ENCODE assay signal across 18 mouse cellular contexts in the genomic region with DNA sequence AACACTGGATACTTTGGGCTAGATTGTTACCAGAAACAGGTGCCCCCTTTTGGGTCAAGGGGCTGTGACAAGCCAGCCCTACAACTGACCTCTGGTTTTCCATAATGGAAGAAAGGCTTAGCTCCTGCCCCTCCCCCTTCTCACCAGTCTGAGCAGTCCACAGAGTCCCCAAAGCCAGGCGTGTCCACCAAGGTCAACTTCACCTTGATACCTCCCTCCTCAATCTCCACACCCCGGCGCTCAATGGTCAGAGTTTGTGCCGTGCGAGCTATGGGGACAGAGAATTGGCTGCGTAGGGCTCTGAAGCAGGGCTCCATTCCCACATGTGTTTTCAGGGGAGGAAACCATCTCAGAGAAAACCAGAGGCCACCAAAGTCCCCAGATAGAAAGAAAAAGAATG. TPM values are rescaled to one million over a fixed set of nuclear protein-coding genes. Genes with fewer than 3 reads are reported as not detected.
DNase-seq lines count a peak whose midpoint lies in the region; ATAC-seq and TF ChIP-seq lines count a peak whose summit lies in the region.
"Had no signal": no experiment of that assay in that cellular context is flagged by ENCODE, and none has a peak within 500 bp of the region (broad histone marks: within the 10 kb centered on the region; RNA-seq: fewer than 3 reads in every experiment).

No protein-coding gene starts in this region.

- in situ Hi-C loops in CH12.LX (cut with MboI; ENCODE audit: low pct_ligation_motif_present, low pct_unique_long_range_greater_than_20kb, low sequenced_read_pairs), result no loop called here

- TF ChIP-seq CTCF in CH12.LX (conservative IDR thresholded peaks at IDR 0.05 in 1 of 2, IDR thresholded peaks at IDR 0.05 in 1 of 2; ENCODE audit: low read depth in 2 of 2, low read length in 2 of 2), result no peak
- no peak for TF ChIP-seq CTCF in layer of hippocampus, adult 2 months (conservative IDR thresholded peaks at IDR 0.05)
- TF ChIP-seq CTCF in gastrocnemius, adult 2 months (IDR thresholded peaks at IDR 0.05), result no peak

- no peak for DNase-seq in heart, adult 9 months (ENCODE audit: low spot score in 2 of 2)
- DNase-seq in A20 (ENCODE audit: low read depth, low spot score), result peak; percentile 39
- DNase-seq in CH12.LX (ENCODE audit: extremely low read depth), result no peak
- DNase-seq in layer of hippocampus, adult 2 months (ENCODE audit: low spot score in 2 of 2), result no peak
- no peak for DNase-seq in gastrocnemius, adult 2 months
- DNase-seq: adrenal gland, adult 8-10 months; cerebellum, adult 18-20 months; kidney, adult 8-10 months; kidney, postnatal 4 days; layer of hippocampus, postnatal 36 days; lung, embryonic 14.5 days had no signal

- H3K4me3 ChIP-seq in heart, embryonic 16.5 days (ENCODE audit: low read length), result peak overlapping the region; percentile 33
- peak overlapping the region; percentile 67 to 80 (median 70) for H3K4me3 ChIP-seq in CH12.LX (replicated peaks in 1 of 3; ENCODE audit: low read depth in 2 of 3, low read length in 2 of 3, poor library complexity in 1 of 3)
- peak overlapping the region; percentile 23; the same call in 1 of the 2 replicates for H3K4me3 ChIP-seq in liver, embryonic 12.5 days
- H3K4me3 ChIP-seq in layer of hippocampus, adult 2 months, result no peak overlapping the region
- H3K4me3 ChIP-seq in gastrocnemius, adult 2 months, result no peak overlapping the region
- H3K4me3 ChIP-seq: embryonic facial prominence, embryonic 13.5 days; limb, embryonic 10.5 days had no signal

- no peak for ATAC-seq in heart, embryonic 16.5 days (replicated peaks; ENCODE audit: extremely low read depth, insufficient read depth, low FRiP score)
- ATAC-seq in liver, embryonic 12.5 days, result no peak
- ATAC-seq: hindbrain, embryonic 16.5 days; midbrain, embryonic 16.5 days had no signal

- intact Hi-C loops in gastrocnemius, adult 2 months (cut with DNase I), result no loop called here

- peak overlapping the region; percentile 64 for H3K9ac ChIP-seq in heart, embryonic 16.5 days (ENCODE audit: low read length)
- peak overlapping the region; percentile 62 for H3K9ac ChIP-seq in CH12.LX (ENCODE audit: insufficient read depth, low read depth)
- H3K9ac ChIP-seq in liver, embryonic 12.5 days, result peak overlapping the region; percentile 49
- H3K9ac ChIP-seq: embryonic facial prominence, embryonic 13.5 days; lung, embryonic 14.5 days had no signal

- TF ChIP-seq POLR2A in CH12.LX (IDR thresholded peaks at IDR 0.05; ENCODE audit: low read depth, low read length), result no peak

- TF ChIP-seq EP300 in CH12.LX (IDR thresholded peaks at IDR 0.05; ENCODE audit: low read length), result no peak

- dilution Hi-C loops in CH12.LX (cut with MboI; ENCODE audit: extremely low pct_ligation_motif_present, extremely low pct_unique_long_range_greater_than_20kb, low sequenced_read_pairs), result no loop called here

- H3K9me3 ChIP-seq in heart, embryonic 16.5 days (replicated peaks; ENCODE audit: control insufficient read depth, low read length), result no peaks in the 10 kb centered on the region
- H3K9me3 ChIP-seq in CH12.LX (replicated peaks; ENCODE audit: low read length), result peaks cover 4% of the 10 kb centered on the region
- no peaks in the 10 kb centered on the region for H3K9me3 ChIP-seq in liver, embryonic 12.5 days (replicated peaks)
- H3K9me3 ChIP-seq: embryonic facial prominence, embryonic 13.5 days; limb, embryonic 10.5 days had no signal

- peaks cover 18% of the 10 kb centered on the region for H3K79me2 ChIP-seq in CH12.LX (replicated peaks; ENCODE audit: control insufficient read depth, extremely low read depth, insufficient read depth, poor library complexity, severe bottlenecking)

- no peaks in the 10 kb centered on the region for H3K27me3 ChIP-seq in heart, embryonic 16.5 days (ENCODE audit: control insufficient read depth, insufficient read depth, low read length)
- H3K27me3 ChIP-seq in CH12.LX (replicated peaks), result no peaks in the 10 kb centered on the region
- no peaks in the 10 kb centered on the region for H3K27me3 ChIP-seq in liver, embryonic 12.5 days (replicated peaks)

- no peaks in the 10 kb centered on the region for H3K36me3 ChIP-seq in heart, embryonic 16.5 days (ENCODE audit: control insufficient read depth, insufficient read depth)
- peaks cover 26 to 43% of the 10 kb centered on the region in 2 experiments for H3K36me3 ChIP-seq in CH12.LX (replicated peaks in 1 of 2; ENCODE audit: control insufficient read depth in 1 of 2, insufficient read depth in 1 of 2, low read length in 1 of 2)
- H3K36me3 ChIP-seq in liver, embryonic 12.5 days, result no peaks in the 10 kb centered on the region
- H3K36me3 ChIP-seq: embryonic facial prominence, embryonic 13.5 days had no signal

- no peak for TF ChIP-seq RAD21 in CH12.LX (IDR thresholded peaks at IDR 0.05; ENCODE audit: low read depth, low read length)

- peak overlapping the region; percentile 51 for H3K4me2 ChIP-seq in heart, embryonic 16.5 days (ENCODE audit: low read depth, low read length)
- H3K4me2 ChIP-seq in CH12.LX (ENCODE audit: insufficient read depth, low read depth, poor library complexity, severe bottlenecking), result peak overlapping the region; percentile 81
- H3K4me2 ChIP-seq in liver, embryonic 12.5 days, result peak overlapping the region; percentile 51
- H3K4me2 ChIP-seq: embryonic facial prominence, embryonic 13.5 days; lung, embryonic 14.5 days had no signal

- 47% methylated on average over 6 of the region's 6 CpGs for WGBS in heart, embryonic 16.5 days
- WGBS in liver, embryonic 12.5 days (ENCODE audit: insufficient replicate concordance), result 71% methylated on average over 6 of the region's 6 CpGs

- H3K27ac ChIP-seq in heart, embryonic 16.5 days (ENCODE audit: low read length), result peak overlapping the region; percentile 79
- peak overlapping the region; percentile 75; the same call in 1 of the 2 replicates for H3K27ac ChIP-seq in CH12.LX (ENCODE audit: insufficient read depth, low read depth)
- peak overlapping the region; percentile 90 for H3K27ac ChIP-seq in liver, embryonic 12.5 days
- H3K27ac ChIP-seq in layer of hippocampus, adult 2 months, result no peak overlapping the region
- no peak overlapping the region for H3K27ac ChIP-seq in gastrocnemius, adult 2 months
- H3K27ac ChIP-seq: embryonic facial prominence, embryonic 13.5 days; macrophage had no signal

- peaks cover 29% of the 10 kb centered on the region for H3K4me1 ChIP-seq in heart, embryonic 16.5 days (ENCODE audit: control insufficient read depth, insufficient read depth, low read length)
- peaks cover 19 to 63% of the 10 kb centered on the region in 2 experiments for H3K4me1 ChIP-seq in CH12.LX (ENCODE audit: control insufficient read depth in 1 of 2, insufficient read depth in 2 of 2)
- peaks cover 62% of the 10 kb centered on the region for H3K4me1 ChIP-seq in liver, embryonic 12.5 days

TF ChIP-seq in CH12.LX, 34 proteins besides CTCF, POLR2A, EP300 and RAD21:
- 0 out of 2 replicates have a peak, but pooled peaks have one; percentile 4 for TF ChIP-seq UBTF (IDR thresholded peaks at IDR 0.05; ENCODE audit: low read depth, low read length)
- no peak for TF ChIP-seq MXI1 (IDR thresholded peaks at IDR 0.05; ENCODE audit: low read depth, low read length)

RNA-seq across cellular contexts. Expression of gene Mylpf, which starts 8.8 kb away (rescaled TPM):
- 16.2 and 31.6 TPM in 2 replicates for polyA plus RNA-seq in heart, embryonic 16.5 days (2015; fragmentation: Nextera tagmentation; extraction: Ambion mirVana)
- total RNA-seq in CH12.LX (2012; rRNA removed) (3.0 and 4.2 TPM in 2 replicates), CH12.LX (2014; rRNA removed) (0.49 and 3.2 TPM in 2 replicates)
- polyA plus RNA-seq in CH12.LX (2012; ENCODE audit: insufficient read length, low read depth), result 4.1 and 5.2 TPM in 2 replicates
- polyA plus RNA-seq in liver, embryonic 12.5 days (2016; fragmentation: Nextera tagmentation; extraction: Ambion mirVana), result 37.6 and 41.4 TPM in 2 replicates
- total RNA-seq in layer of hippocampus, adult 2 months (2021), result 1 to 10 TPM; 1.3 to 1.9 TPM
- over 10,000 TPM; 24,727 to 33,034 TPM for total RNA-seq in gastrocnemius, adult 2 months (2021)

RNA-seq across cellular contexts. Expression of gene Tbc1d10b, which starts 9.2 kb away (rescaled TPM):
- polyA plus RNA-seq in heart, embryonic 16.5 days (2015; fragmentation: Nextera tagmentation; extraction: Ambion mirVana), result 15.2 and 22.3 TPM in 2 replicates
- total RNA-seq in CH12.LX (2012; rRNA removed) (25.9 and 28.0 TPM in 2 replicates), CH12.LX (2014; rRNA removed) (17.9 and 18.2 TPM in 2 replicates)
- polyA plus RNA-seq in CH12.LX (2012; ENCODE audit: insufficient read length, low read depth), result 25.6 and 26.6 TPM in 2 replicates
- 26.7 and 30.9 TPM in 2 replicates for polyA plus RNA-seq in liver, embryonic 12.5 days (2016; fragmentation: Nextera tagmentation; extraction: Ambion mirVana)
- 100 to 1,000 TPM; 102 to 120 TPM for total RNA-seq in layer of hippocampus, adult 2 months (2021)
- total RNA-seq in gastrocnemius, adult 2 months (2021), result 10 to 100 TPM; 31.6 to 32.8 TPM

RNA-seq across cellular contexts. Expression of gene Zfp553, which starts 15.4 kb away (rescaled TPM):
- polyA plus RNA-seq in heart, embryonic 16.5 days (2015; fragmentation: Nextera tagmentation; extraction: Ambion mirVana), result 21.0 and 21.9 TPM in 2 replicates
- 17.4 and 18.8 TPM in 2 replicates for total RNA-seq in CH12.LX (2012; rRNA removed)
- total RNA-seq in CH12.LX (2014; rRNA removed), result 8.6 and 9.8 TPM in 2 replicates
- polyA plus RNA-seq in CH12.LX (2012; ENCODE audit: insufficient read length, low read depth), result 15.0 and 15.2 TPM in 2 replicates
- 13.7 and 14.2 TPM in 2 replicates for polyA plus RNA-seq in liver, embryonic 12.5 days (2016; fragmentation: Nextera tagmentation; extraction: Ambion mirVana)
- total RNA-seq in layer of hippocampus, adult 2 months (2021), result 10 to 100 TPM; 18.6 to 21.7 TPM
- 1 to 10 TPM; 4.2 to 5.1 TPM for total RNA-seq in gastrocnemius, adult 2 months (2021)

RNA-seq across cellular contexts. Expression of gene Sept1, which starts 15.5 kb away (rescaled TPM):
- 35.1 and 57.5 TPM in 2 replicates for polyA plus RNA-seq in heart, embryonic 16.5 days (2015; fragmentation: Nextera tagmentation; extraction: Ambion mirVana)
- total RNA-seq in CH12.LX (2012; rRNA removed) (73.8 and 92.3 TPM in 2 replicates), CH12.LX (2014; rRNA removed) (42.1 and 42.7 TPM in 2 replicates)
- polyA plus RNA-seq in CH12.LX (2012; ENCODE audit: insufficient read length, low read depth), result 147 and 171 TPM in 2 replicates
- 10.6 and 13.6 TPM in 2 replicates for polyA plus RNA-seq in liver, embryonic 12.5 days (2016; fragmentation: Nextera tagmentation; extraction: Ambion mirVana)
- total RNA-seq in layer of hippocampus, adult 2 months (2021), result 1 to 10 TPM; 5.0 to 6.3 TPM
- total RNA-seq in gastrocnemius, adult 2 months (2021), result 1 to 10 TPM in 1 of 2 experiments, under 1 TPM in 1; 0.89 to 2.1 TPM

RNA-seq across cellular contexts. Expression of gene Cd2bp2, which starts 21.6 kb away (rescaled TPM):
- 42.2 and 44.4 TPM in 2 replicates for polyA plus RNA-seq in heart, embryonic 16.5 days (2015; fragmentation: Nextera tagmentation; extraction: Ambion mirVana)
- total RNA-seq in CH12.LX (2012; rRNA removed) (66.8 and 78.5 TPM in 2 replicates), CH12.LX (2014; rRNA removed) (62.4 and 63.3 TPM in 2 replicates)
- polyA plus RNA-seq in CH12.LX (2012; ENCODE audit: insufficient read length, low read depth), result 57.4 and 72.8 TPM in 2 replicates
- 35.0 and 36.0 TPM in 2 replicates for polyA plus RNA-seq in liver, embryonic 12.5 days (2016; fragmentation: Nextera tagmentation; extraction: Ambion mirVana)
- total RNA-seq in layer of hippocampus, adult 2 months (2021), result 10 to 100 TPM; 88.4 to 97.0 TPM
- total RNA-seq in gastrocnemius, adult 2 months (2021), result 10 to 100 TPM; 27.2 to 32.4 TPM

Comparison
In these comparisons a context has a peak if more than half of its experiments do, and no peak if none do; other contexts are left out.
1. H3K27ac ChIP-seq: peak in heart, embryonic 16.5 days (single experiment), CH12.LX (single experiment) and liver, embryonic 12.5 days (single experiment); none in layer of hippocampus, adult 2 months (single experiment) and gastrocnemius, adult 2 months (single experiment).
2. H3K4me3 ChIP-seq: peak in heart, embryonic 16.5 days (single experiment), CH12.LX (3 of 3) and liver, embryonic 12.5 days (single experiment); none in layer of hippocampus, adult 2 months (single experiment) and gastrocnemius, adult 2 months (single experiment).
3. RNA of gene Mylpf, which starts 8.8 kb away (total RNA-seq): 24,727 to 33,034 TPM in gastrocnemius, adult 2 months; 0.49 to 4.2 TPM in CH12.LX and 1.3 to 1.9 TPM in layer of hippocampus, adult 2 months; every median in the first group is over 1,000 times any median in the second.
4. Peak in every context shown above with its lines, with median percentiles within 50 percentile points of each other: H3K4me2 ChIP-seq and H3K9ac ChIP-seq.